Comparison of ENCODE assay signal across 27 mouse cellular contexts in the genomic region with DNA sequence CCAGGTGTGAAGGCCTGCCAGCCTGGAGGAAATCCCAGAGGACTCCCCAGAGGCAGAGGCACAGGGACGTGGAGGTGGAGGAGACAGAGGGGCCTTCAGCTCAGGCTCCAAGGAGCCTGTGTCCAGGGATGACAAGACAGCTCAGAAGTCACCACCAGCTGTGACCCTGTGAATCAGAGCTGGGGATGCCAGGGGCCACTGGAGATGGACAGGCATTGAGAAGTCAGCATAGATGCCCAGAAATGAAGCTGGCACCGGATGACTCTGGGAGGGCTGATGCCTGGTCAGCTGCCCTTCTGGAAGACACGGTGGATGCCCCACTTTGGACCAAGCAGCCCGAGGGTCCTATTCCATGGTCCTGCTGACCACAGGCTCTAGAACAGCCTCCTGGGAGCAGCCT. TPM values are rescaled to one million over a fixed set of nuclear protein-coding genes. Genes with fewer than 3 reads are reported as not detected.
DNase-seq lines count a peak whose midpoint lies in the region; ATAC-seq and TF ChIP-seq lines count a peak whose summit lies in the region.
"Had no signal": no experiment of that assay in that cellular context is flagged by ENCODE, and none has a peak within 500 bp of the region (broad histone marks: within the 10 kb centered on the region; RNA-seq: fewer than 3 reads in every experiment).

No protein-coding gene starts in this region.

- H3K4me3 ChIP-seq in heart, embryonic 10.5 days = no peak overlapping the region
- no peak overlapping the region for H3K4me3 ChIP-seq in heart, embryonic 12.5 days
- H3K4me3 ChIP-seq in left cerebral cortex, adult 2 months = no peak overlapping the region
- H3K4me3 ChIP-seq: embryonic facial prominence, embryonic 12.5 days; embryonic facial prominence, embryonic 15.5 days; heart, embryonic 13.5 days; hindbrain, embryonic 10.5 days; hindbrain, embryonic 13.5 days; intestine, embryonic 15.5 days had no signal

- no peak overlapping the region for H3K9ac ChIP-seq in heart, embryonic 12.5 days
- H3K9ac ChIP-seq: embryonic facial prominence, embryonic 12.5 days; embryonic facial prominence, embryonic 15.5 days; forebrain, postnatal 0 days; hindbrain, embryonic 13.5 days; intestine, embryonic 15.5 days had no signal

- no peaks in the 10 kb centered on the region for H3K9me3 ChIP-seq in heart, embryonic 10.5 days
- no peaks in the 10 kb centered on the region for H3K9me3 ChIP-seq in heart, embryonic 12.5 days (replicated peaks)
- H3K9me3 ChIP-seq: embryonic facial prominence, embryonic 12.5 days; embryonic facial prominence, embryonic 15.5 days; G1E; heart, embryonic 13.5 days; hindbrain, embryonic 10.5 days; hindbrain, embryonic 13.5 days; intestine, embryonic 15.5 days had no signal

- no peak overlapping the region for H3K4me2 ChIP-seq in heart, embryonic 12.5 days
- H3K4me2 ChIP-seq: embryonic facial prominence, embryonic 12.5 days; embryonic facial prominence, embryonic 15.5 days; heart, embryonic 13.5 days; hindbrain, embryonic 13.5 days; intestine, embryonic 15.5 days had no signal

- DNase-seq in gastrocnemius, adult 18-20 months (ENCODE audit: low spot score) = peak; percentile 50
- no peak for DNase-seq in gastrocnemius, postnatal 4 days (ENCODE audit: low spot score in 2 of 2)
- no peak for DNase-seq in heart, embryonic 10.5 days (ENCODE audit: low spot score)
- no peak for DNase-seq in left cerebral cortex, adult 2 months (ENCODE audit: extremely low spot score in 1 of 2, low spot score in 2 of 2)
- no peak for DNase-seq in left cerebral cortex, postnatal 36 days (ENCODE audit: low spot score in 2 of 2)
- DNase-seq in adrenal gland, postnatal 14 days = no peak
- DNase-seq: adrenal gland, adult 2 months; adrenal gland, postnatal 25 days; B cell, adult 2 months; cerebellum, adult 11-12 months; cerebellum, adult 9-10 months; forebrain, postnatal 0 days; heart, adult 18-20 months; kidney, adult 11 months; kidney, adult 8-10 months had no signal

- H3K27ac ChIP-seq in heart, embryonic 10.5 days = peak overlapping the region; percentile 83
- no peak overlapping the region for H3K27ac ChIP-seq in heart, embryonic 12.5 days (ENCODE audit: poor library complexity, severe bottlenecking)
- H3K27ac ChIP-seq in left cerebral cortex, adult 2 months = peak overlapping the region; percentile 80
- H3K27ac ChIP-seq: embryonic facial prominence, embryonic 12.5 days; embryonic facial prominence, embryonic 15.5 days; hindbrain, embryonic 13.5 days; intestine, embryonic 15.5 days had no signal

- WGBS in heart, embryonic 10.5 days = 80% methylated on average over 4 of the region's 4 CpGs
- WGBS in heart, embryonic 12.5 days = 87% methylated on average over 4 of the region's 4 CpGs

- no peaks in the 10 kb centered on the region for H3K36me3 ChIP-seq in heart, embryonic 10.5 days
- no peaks in the 10 kb centered on the region for H3K36me3 ChIP-seq in heart, embryonic 12.5 days
- H3K36me3 ChIP-seq: embryonic facial prominence, embryonic 12.5 days; embryonic facial prominence, embryonic 15.5 days; G1E; heart, embryonic 13.5 days; hindbrain, embryonic 10.5 days; hindbrain, embryonic 13.5 days; intestine, embryonic 15.5 days had no signal

- no peak for ATAC-seq in heart, embryonic 12.5 days (ENCODE audit: insufficient number of reproducible peaks, low FRiP score)
- ATAC-seq: forebrain, embryonic 14.5 days; forebrain, postnatal 0 days; hindbrain, embryonic 16.5 days; intestine, embryonic 15.5 days; Patski had no signal

- H3K4me1 ChIP-seq in heart, embryonic 10.5 days = peaks cover 49% of the 10 kb centered on the region
- H3K4me1 ChIP-seq in heart, embryonic 12.5 days (replicated peaks) = peaks cover 27% of the 10 kb centered on the region
- H3K4me1 ChIP-seq: embryonic facial prominence, embryonic 12.5 days; hindbrain, embryonic 13.5 days had no signal

- intact Hi-C loops in left cerebral cortex, adult 2 months (cut with DNase I) = no loop called here
- intact Hi-C loops in left cerebral cortex, postnatal 36 days (cut with DNase I) = loop anchor here (2.0 kb wide), 1 partner anchor 63 kb away; no protein-coding TSS in a partner anchor

- peaks cover 24% of the 10 kb centered on the region for H3K27me3 ChIP-seq in heart, embryonic 10.5 days (ENCODE audit: insufficient read depth, poor library complexity, severe bottlenecking)
- H3K27me3 ChIP-seq in heart, embryonic 12.5 days (replicated peaks) = peaks cover 13% of the 10 kb centered on the region
- H3K27me3 ChIP-seq: embryonic facial prominence, embryonic 12.5 days; embryonic facial prominence, embryonic 15.5 days; hindbrain, embryonic 13.5 days had no signal

- TF ChIP-seq CTCF in left cerebral cortex, adult 2 months (IDR thresholded peaks at IDR 0.05) = no peak

RNA-seq across cellular contexts. Expression of gene Ablim2, which starts 36.3 kb away (rescaled TPM):
- 10 to 100 TPM; 35.0 to 45.0 TPM for total RNA-seq in gastrocnemius, adult 18-20 months (2021)
- 10 to 100 TPM; 70.5 to 76.6 TPM for total RNA-seq in gastrocnemius, postnatal 4 days (2021)
- 1.7 and 2.6 TPM in 2 replicates for polyA plus RNA-seq in heart, embryonic 10.5 days (2016; fragmentation: Nextera tagmentation; extraction: Ambion mirVana)
- polyA plus RNA-seq in heart, embryonic 12.5 days (2016; fragmentation: Nextera tagmentation; extraction: Ambion mirVana) = 3.8 and 3.9 TPM in 2 replicates
- 100 to 1,000 TPM; 191 to 208 TPM for total RNA-seq in left cerebral cortex, adult 2 months (2021)
- total RNA-seq in left cerebral cortex, postnatal 36 days (2021) = 100 to 1,000 TPM; 150 to 220 TPM
- 3.0 and 4.0 TPM in 2 replicates for total RNA-seq in adrenal gland, postnatal 14 days (2021)
- total RNA-seq: common myeloid progenitor, adult 5-6 weeks had no signal
- polyA plus RNA-seq: G1E had no signal

RNA-seq across cellular contexts. Expression of gene Sh3tc1, which starts 54.2 kb away (rescaled TPM):
- 1 to 10 TPM; 2.1 to 3.9 TPM for total RNA-seq in gastrocnemius, adult 18-20 months (2021)
- 1 to 10 TPM; 6.8 to 7.9 TPM for total RNA-seq in gastrocnemius, postnatal 4 days (2021)
- 7.8 and 13.1 TPM in 2 replicates for polyA plus RNA-seq in heart, embryonic 10.5 days (2016; fragmentation: Nextera tagmentation; extraction: Ambion mirVana)
- 10.0 and 10.4 TPM in 2 replicates for polyA plus RNA-seq in heart, embryonic 12.5 days (2016; fragmentation: Nextera tagmentation; extraction: Ambion mirVana)
- 1 to 10 TPM; 2.4 to 4.3 TPM for total RNA-seq in left cerebral cortex, adult 2 months (2021)
- total RNA-seq in left cerebral cortex, postnatal 36 days (2021) = 1 to 10 TPM; 3.0 to 3.3 TPM
- 14.9 and 15.0 TPM in 2 replicates for total RNA-seq in adrenal gland, postnatal 14 days (2021)
